Mouse (Mus musculus) left cerebral cortex, postnatal 36 days (tissue): Measurements from ENCODE around the gene Adra1d. TPM values are rescaled to one million over a fixed set of nuclear protein-coding genes. Genes with fewer than 3 reads are reported as not detected.

Experiments
- DNase-seq, 2 experiments: peaks; one replicate each; pipeline ENCODE4 v3.0.0; 2021 to 2022; ENCODE audit warnings: low spot score in 2 of 2, mixed read lengths in 1 of 2
- intact Hi-C: fragments of 180-260 bp; cut with DNase I; formaldehyde crosslinking; loops from one replicate; pipeline ENCODE4 v1.15.1; 2025
- total RNA-seq, 2 experiments: library from RNA; stranded (reverse); gene quantifications; 2 replicates each; pipeline ENCODE4 v1.2.3; 2021

The Adra1d gene
- total RNA-seq, 2 experiments from 2014 or later: 54.2 to 63.3 TPM

GRCm38 (mm10) chr2:131502561-131502960 is 59.5 kb downstream of the Adra1d start:
- DNase-seq: no peak
- intact Hi-C loops: no loop called here

GRCm38 (mm10) chr2:131501886-131502285 is 60.2 kb downstream of the Adra1d start:
- DNase-seq: no peak
- intact Hi-C loops: no loop called here

- intact Hi-C loops: no loop called here
Observed at GRCm38 (mm10) chr2:131499290-131499845, 62.7 kb downstream of the Adra1d start.

DNA sequence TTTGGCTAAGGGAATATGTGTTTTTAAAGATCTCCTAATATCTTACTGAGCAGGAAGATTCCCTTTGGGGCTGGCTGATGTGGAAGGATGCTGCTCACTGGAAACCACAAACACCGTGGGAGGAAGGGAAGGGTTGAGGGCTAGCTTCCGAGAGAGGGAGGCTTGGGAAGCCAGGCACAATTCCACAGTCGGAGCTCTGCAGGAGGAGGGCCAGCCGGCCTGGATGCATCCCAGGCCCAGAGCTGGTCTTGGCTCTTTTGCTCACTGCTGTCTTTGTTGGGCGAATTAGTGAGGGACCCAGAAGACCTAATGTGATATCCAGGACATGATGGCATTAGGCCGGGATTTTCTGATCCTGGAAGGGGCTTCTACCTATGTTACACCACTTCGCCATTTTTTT is 63.9 kb downstream of the Adra1d start:
- no peak for DNase-seq
- intact Hi-C loops: no loop called here

More at GRCm38 (mm10) chr2:131499290-131499845, 62.7 kb downstream of the Adra1d start:
- no peak for DNase-seq

DNA sequence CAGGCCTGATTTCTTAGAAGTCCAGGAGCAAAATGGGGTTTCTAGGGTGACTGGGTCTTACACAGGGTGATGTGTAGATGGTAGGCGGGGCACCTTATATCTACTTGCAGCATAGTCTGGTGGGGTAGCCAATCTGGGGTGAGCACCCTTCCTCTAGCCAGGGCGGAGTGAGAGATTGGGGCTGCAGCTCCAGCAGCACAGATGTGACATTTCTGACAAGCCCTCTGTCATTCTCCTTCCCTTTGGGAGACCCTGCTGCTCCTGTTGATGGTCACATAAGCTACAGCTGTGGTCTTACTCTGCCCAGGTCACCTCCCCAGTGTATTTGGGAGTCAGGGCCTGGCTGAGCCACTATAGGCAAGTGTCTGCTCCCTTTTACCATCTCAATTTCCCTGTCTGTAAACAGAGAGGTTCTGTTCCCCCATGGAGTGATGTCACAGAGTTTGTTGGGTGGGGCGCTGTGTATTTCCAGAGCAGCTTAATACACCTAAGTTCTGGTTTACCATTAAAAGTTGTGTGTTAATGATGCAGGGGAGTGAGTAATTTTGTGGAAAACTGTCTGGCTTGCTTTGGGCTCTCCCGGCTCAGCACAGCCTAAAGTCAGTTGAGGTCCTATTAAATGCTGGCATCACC is 64.7 kb downstream of the Adra1d start:
- intact Hi-C loops: no loop called here
- no peak for DNase-seq

GRCm38 (mm10) chr2:131496125-131496820 is 65.8 kb downstream of the Adra1d start:
- DNase-seq: no peak
- intact Hi-C loops: no loop called here

Other genes starting within 250 kb of the Adra1d start
- 10 to 100 TPM; 37.4 to 39.4 TPM for gene Rnf24, start 209.4 kb downstream of the Adra1d start, total RNA-seq
- 10 to 100 TPM; 67.0 to 78.1 TPM for gene Smox, start 70.8 kb downstream of the Adra1d start, total RNA-seq